Mouse (Mus musculus) B cell, adult 2 months (primary cell): ENCODE results near the gene Dnah12.

Source experiments
- DNase-seq, 2 experiments: peaks; one replicate each; pipeline ENCODE4 v3.0.0; 2022

The Dnah12 gene

GRCm38 (mm10) chr14:26724898-26725297 lies 31.8 kb downstream of the Dnah12 start:
- DNase-seq = no peak

- peak in 1 of 2 experiments; percentile 12 for DNase-seq
These were observed 65.5 kb downstream of the Dnah12 start for GRCm38 (mm10) chr14:26758566-26758965.

GRCm38 (mm10) chr14:26764827-26765226 lies 71.8 kb downstream of the Dnah12 start:
- peak; percentile 62 to 69 for DNase-seq

GRCm38 (mm10) chr14:26768195-26768594 lies 75.1 kb downstream of the Dnah12 start:
- DNase-seq = no peak

GRCm38 (mm10) chr14:26773536-26773935 lies 80.5 kb downstream of the Dnah12 start:
- DNase-seq = no peak

GRCm38 (mm10) chr14:26783731-26784130 lies 90.7 kb downstream of the Dnah12 start:
- no peak for DNase-seq

- DNase-seq = no peak
These were observed 92.6 kb downstream of the Dnah12 start for GRCm38 (mm10) chr14:26785695-26786094.

- DNase-seq = no peak
These were observed 101.4 kb downstream of the Dnah12 start for GRCm38 (mm10) chr14:26794431-26794830.

- no peak for DNase-seq
These were observed 105.3 kb downstream of the Dnah12 start for GRCm38 (mm10) chr14:26798330-26798729.

GRCm38 (mm10) chr14:26799286-26799685 lies 106.2 kb downstream of the Dnah12 start:
- no peak for DNase-seq

- no peak for DNase-seq
These were observed 112.4 kb downstream of the Dnah12 start for GRCm38 (mm10) chr14:26805500-26805899.

- no peak for DNase-seq
These were observed 119.7 kb downstream of the Dnah12 start for GRCm38 (mm10) chr14:26812734-26813133.

- no peak for DNase-seq
These were observed 120.8 kb downstream of the Dnah12 start for GRCm38 (mm10) chr14:26813871-26814270.

- DNase-seq = peak; percentile 56 to 60
These were observed 121.8 kb downstream of the Dnah12 start for GRCm38 (mm10) chr14:26814908-26815307.

GRCm38 (mm10) chr14:26816785-26817184 lies 123.7 kb downstream of the Dnah12 start:
- no peak for DNase-seq

- DNase-seq = no peak
These were observed 132.9 kb downstream of the Dnah12 start for GRCm38 (mm10) chr14:26826020-26826419.

GRCm38 (mm10) chr14:26853053-26853452 lies 160.0 kb downstream of the Dnah12 start:
- peak; percentile 52 to 62 for DNase-seq

GRCm38 (mm10) chr14:26854066-26854465 lies 161.0 kb downstream of the Dnah12 start:
- no peak for DNase-seq

- peak; percentile 43 to 48 for DNase-seq
These were observed 165.3 kb downstream of the Dnah12 start for GRCm38 (mm10) chr14:26858364-26858763.

- DNase-seq = no peak
These were observed 165.9 kb downstream of the Dnah12 start for GRCm38 (mm10) chr14:26859024-26859423.

- peak; percentile 9 for DNase-seq
These were observed 174.3 kb downstream of the Dnah12 start for GRCm38 (mm10) chr14:26867356-26867755.

- DNase-seq = no peak
These were observed 175.2 kb downstream of the Dnah12 start for GRCm38 (mm10) chr14:26868299-26868698.

GRCm38 (mm10) chr14:26878756-26879155 lies 185.7 kb downstream of the Dnah12 start:
- no peak for DNase-seq

- no peak for DNase-seq
These were observed 186.9 kb downstream of the Dnah12 start for GRCm38 (mm10) chr14:26879976-26880375.

- no peak for DNase-seq
These were observed 188.6 kb downstream of the Dnah12 start for GRCm38 (mm10) chr14:26881700-26882099.

GRCm38 (mm10) chr14:26887244-26887643 lies 194.2 kb downstream of the Dnah12 start:
- DNase-seq = no peak
